Mouse (Mus musculus): ENCODE results near the gene Prpf40b.

- TF ChIP-seq TCF3 (IDR thresholded peaks at IDR 0.05; ENCODE audit: insufficient read length, low read depth) = no peak
- TF ChIP-seq POLR2A (IDR thresholded peaks at IDR 0.05; ENCODE audit: insufficient read length, low read depth) = peak; percentile 40
- TF ChIP-seq TCF12 (IDR thresholded peaks at IDR 0.05; ENCODE audit: insufficient read depth, poor library complexity, severe bottlenecking) = no peak
- TF ChIP-seq E2F4 (IDR thresholded peaks at IDR 0.05; ENCODE audit: insufficient read depth) = no peak
These were observed 39.6 kb upstream of the Prpf40b start for GRCm38 (mm10) chr15:99255241-99255749.
